Mouse (Mus musculus) testis, adult 2 months (tissue): ENCODE measurements around the gene Ndufs8.

Experiments used
- CTCF ChIP-seq: fragments of 200-500 bp; IDR thresholded peaks from 2 replicates; pipeline ENCODE4 v1.5.1; 2012; ENCODE audit warnings: low read depth, mild to moderate bottlenecking, inconsistent platforms, low read length, moderate library complexity; ENCODE audit not compliant: control insufficient read depth, insufficient read depth, insufficient replicate concordance
- POLR2A ChIP-seq: fragments of 200-500 bp; IDR thresholded peaks from 2 replicates; pipeline ENCODE4 v1.6.1; 2012; ENCODE audit warnings: low read depth, mild to moderate bottlenecking, inconsistent platforms, low read length, moderate library complexity; ENCODE audit not compliant: control insufficient read depth

- no peak for TF ChIP-seq CTCF
- TF ChIP-seq POLR2A = no peak
Measured at GRCm38 (mm10) chr19:3924190-3924589, 11.6 kb upstream of the Ndufs8 start.
